Mouse (Mus musculus): ENCODE measurements around the gene Gm21882. TPM values are rescaled to one million over a fixed set of nuclear protein-coding genes. Genes with fewer than 3 reads are reported as not detected.
"Not testable (repeated sequence)": the region's sequence is repeated elsewhere in the genome, so short reads cannot be mapped to it uniquely, and the experiment has no call there.

Gene Gm21882
- polyA plus RNA-seq (2021) = not detected

- H3K27me3 ChIP-seq; POLR2A ChIA-PET; ATAC-seq; in situ Hi-C loops (cut with MboI; ENCODE audit: low pct_unique_long_range_greater_than_20kb); DNase-seq (ENCODE audit: low read depth, low spot score); CTCF ChIA-PET: not testable (repeated sequence)
Measured at GRCm38 (mm10) chrY:40381423-40381822, at the start of gene Gm21882. Gene Gm21882, minus strand, starts transcription at chrY:40381523.

Other genes with a start within 250 kb of the Gm21882 start
- gene Gm21865, start 64.6 kb downstream of the Gm21882 start, polyA plus RNA-seq (2021) = not detected